Mouse (Mus musculus): Measurements from ENCODE around the gene Zfp710. TPM values are rescaled to one million over a fixed set of nuclear protein-coding genes. Genes with fewer than 3 reads are reported as not detected.
"Not testable (repeated sequence)": the region's sequence is repeated elsewhere in the genome, so short reads cannot be mapped to it uniquely, and the experiment has no call there.

Zfp710 gene
- 0.20 and 0.27 TPM in 2 replicates for polyA plus RNA-seq (2012)

GRCm38 (mm10) chr7:80024521-80025390, at the start of gene Zfp710:
Zfp710 (plus strand) TSS chr7:80024814.
- H3K4me1 ChIP-seq (ENCODE audit: control insufficient read depth), result peaks cover 30% of the 10 kb centered on the region
- no peaks in the 10 kb centered on the region for H3K36me3 ChIP-seq (ENCODE audit: control insufficient read depth)
- H3K27me3 ChIP-seq (ENCODE audit: control insufficient read depth), result peaks cover 51% of the 10 kb centered on the region
- no peaks in the 10 kb centered on the region for H3K9me3 ChIP-seq (ENCODE audit: control insufficient read depth, low read length)
- H3K4me3 ChIP-seq (replicated peaks), result peak within 1 kb of the TSS; percentile 75
- TF ChIP-seq GATA1 (IDR thresholded peaks at IDR 0.05; ENCODE audit: low read length) (no peak), TAL1 (IDR thresholded peaks at IDR 0.05; ENCODE audit: low read length) (no peak)

- no peaks in the 10 kb centered on the region for H3K4me1 ChIP-seq (ENCODE audit: control insufficient read depth)
- no peaks in the 10 kb centered on the region for H3K36me3 ChIP-seq (ENCODE audit: control insufficient read depth)
- H3K27me3 ChIP-seq (ENCODE audit: control insufficient read depth), result no peaks in the 10 kb centered on the region
- TF ChIP-seq TAL1 (IDR thresholded peaks at IDR 0.05; ENCODE audit: low read length), result no peak
- no peak for TF ChIP-seq GATA1 (IDR thresholded peaks at IDR 0.05; ENCODE audit: low read length)
- no peak overlapping the region for H3K4me3 ChIP-seq (replicated peaks)
- H3K9me3 ChIP-seq (ENCODE audit: control insufficient read depth, low read length), result no peaks in the 10 kb centered on the region
Measured at GRCm38 (mm10) chr7:79975316-79975715, 49.3 kb upstream of the Zfp710 start.

GRCm38 (mm10) chr7:79986717-79987116, 37.9 kb upstream of the Zfp710 start:
- no peaks in the 10 kb centered on the region for H3K27me3 ChIP-seq (ENCODE audit: control insufficient read depth)
- no peaks in the 10 kb centered on the region for H3K4me1 ChIP-seq (ENCODE audit: control insufficient read depth)
- no peaks in the 10 kb centered on the region for H3K36me3 ChIP-seq (ENCODE audit: control insufficient read depth)
- no peak overlapping the region for H3K4me3 ChIP-seq (replicated peaks)
- TF ChIP-seq GATA1 (IDR thresholded peaks at IDR 0.05; ENCODE audit: low read length) (no peak), TAL1 (IDR thresholded peaks at IDR 0.05; ENCODE audit: low read length) (no peak)
- H3K9me3 ChIP-seq (ENCODE audit: control insufficient read depth, low read length), result no peaks in the 10 kb centered on the region

- TF ChIP-seq GATA1 (IDR thresholded peaks at IDR 0.05; ENCODE audit: low read length) (no peak), TAL1 (IDR thresholded peaks at IDR 0.05; ENCODE audit: low read length) (no peak)
- H3K4me3 ChIP-seq (replicated peaks), result no peak overlapping the region
- no peaks in the 10 kb centered on the region for H3K4me1 ChIP-seq (ENCODE audit: control insufficient read depth)
- no peaks in the 10 kb centered on the region for H3K27me3 ChIP-seq (ENCODE audit: control insufficient read depth)
- H3K36me3 ChIP-seq (ENCODE audit: control insufficient read depth), result no peaks in the 10 kb centered on the region
- no peaks in the 10 kb centered on the region for H3K9me3 ChIP-seq (ENCODE audit: control insufficient read depth, low read length)
Measured at GRCm38 (mm10) chr7:79987745-79988144, 36.9 kb upstream of the Zfp710 start.

- not testable (repeated sequence) for H3K9me3 ChIP-seq (ENCODE audit: control insufficient read depth, low read length); H3K36me3 ChIP-seq (ENCODE audit: control insufficient read depth); H3K4me3 ChIP-seq (replicated peaks); H3K4me1 ChIP-seq (ENCODE audit: control insufficient read depth); H3K27me3 ChIP-seq (ENCODE audit: control insufficient read depth)
Measured at GRCm38 (mm10) chr7:79988466-79988865, 36.1 kb upstream of the Zfp710 start.

GRCm38 (mm10) chr7:79994476-79994875, 30.1 kb upstream of the Zfp710 start:
- TF ChIP-seq GATA1 (IDR thresholded peaks at IDR 0.05; ENCODE audit: low read length) (no peak), TAL1 (IDR thresholded peaks at IDR 0.05; ENCODE audit: low read length) (no peak)
- no peaks in the 10 kb centered on the region for H3K9me3 ChIP-seq (ENCODE audit: control insufficient read depth, low read length)

GRCm38 (mm10) chr7:79997761-79998160, 26.9 kb upstream of the Zfp710 start:
- H3K27me3 ChIP-seq (ENCODE audit: control insufficient read depth), result no peaks in the 10 kb centered on the region
- no peak overlapping the region for H3K4me3 ChIP-seq (replicated peaks)
- no peaks in the 10 kb centered on the region for H3K9me3 ChIP-seq (ENCODE audit: control insufficient read depth, low read length)
- TF ChIP-seq GATA1 (IDR thresholded peaks at IDR 0.05; ENCODE audit: low read length) (no peak), TAL1 (IDR thresholded peaks at IDR 0.05; ENCODE audit: low read length) (no peak)
- H3K4me1 ChIP-seq (ENCODE audit: control insufficient read depth), result no peaks in the 10 kb centered on the region
- no peaks in the 10 kb centered on the region for H3K36me3 ChIP-seq (ENCODE audit: control insufficient read depth)

More at GRCm38 (mm10) chr7:79994476-79994875, 30.1 kb upstream of the Zfp710 start:
- Histone ChIP-seq H3K4me3 (replicated peaks) (no peak overlapping the region), H3K27me3 (ENCODE audit: control insufficient read depth) (no peaks in the 10 kb centered on the region), H3K36me3 (ENCODE audit: control insufficient read depth) (no peaks in the 10 kb centered on the region), H3K4me1 (ENCODE audit: control insufficient read depth) (no peaks in the 10 kb centered on the region)

GRCm38 (mm10) chr7:80002353-80003055, 22.1 kb upstream of the Zfp710 start:
- H3K36me3 ChIP-seq (ENCODE audit: control insufficient read depth), result no peaks in the 10 kb centered on the region
- no peaks in the 10 kb centered on the region for H3K9me3 ChIP-seq (ENCODE audit: control insufficient read depth, low read length)
- H3K4me3 ChIP-seq (replicated peaks), result no peak overlapping the region
- H3K4me1 ChIP-seq (ENCODE audit: control insufficient read depth), result no peaks in the 10 kb centered on the region
- H3K27me3 ChIP-seq (ENCODE audit: control insufficient read depth), result no peaks in the 10 kb centered on the region
- no peak for TF ChIP-seq TAL1 (IDR thresholded peaks at IDR 0.05; ENCODE audit: low read length)
- TF ChIP-seq GATA1 (IDR thresholded peaks at IDR 0.05; ENCODE audit: low read length), result no peak

- TF ChIP-seq GATA1 (IDR thresholded peaks at IDR 0.05; ENCODE audit: low read length) (no peak), TAL1 (IDR thresholded peaks at IDR 0.05; ENCODE audit: low read length) (no peak)
- Histone ChIP-seq H3K4me1 (ENCODE audit: control insufficient read depth) (no peaks in the 10 kb centered on the region), H3K36me3 (ENCODE audit: control insufficient read depth) (no peaks in the 10 kb centered on the region), H3K4me3 (replicated peaks) (no peak overlapping the region), H3K27me3 (ENCODE audit: control insufficient read depth) (no peaks in the 10 kb centered on the region), H3K9me3 (ENCODE audit: control insufficient read depth, low read length) (no peaks in the 10 kb centered on the region)
Measured at GRCm38 (mm10) chr7:80004776-80005554, 19.6 kb upstream of the Zfp710 start.
